Mouse (Mus musculus): ENCODE results near the gene Ppp1r36. TPM values are rescaled to one million over a fixed set of nuclear protein-coding genes. Genes with fewer than 3 reads are reported as not detected.

The Ppp1r36 gene
- total and polyA plus RNA-seq, 3 experiments = not detected

DNA sequence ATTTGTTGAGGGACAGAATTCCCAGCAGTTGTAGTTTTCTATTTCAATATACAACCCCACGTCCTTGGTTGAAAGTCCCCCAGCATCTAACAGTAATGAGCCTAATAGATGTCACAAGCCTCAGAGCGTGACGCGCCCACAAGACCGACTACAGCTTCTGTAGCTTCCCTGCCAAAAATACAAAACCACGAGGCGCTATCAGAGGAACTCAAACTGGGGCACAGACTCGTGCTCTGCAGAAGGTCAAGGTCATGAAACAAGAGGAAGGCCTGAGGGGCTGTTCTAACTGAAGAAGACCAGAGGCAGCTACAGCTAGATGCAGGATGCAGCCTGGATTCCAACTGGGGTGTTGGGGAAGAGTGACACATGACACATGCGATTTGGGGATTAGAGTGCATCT is 69.6 kb downstream of the Ppp1r36 start:
- in situ Hi-C loops (cut with MboI; ENCODE audit: low pct_ligation_motif_present, low pct_unique_long_range_greater_than_20kb, low sequenced_read_pairs) = loop anchor here (25.0 kb wide), 1 partner anchor 225 kb away; the partner anchor contains the start of gene Sptb
- H3K36me3 ChIP-seq (replicated peaks in 1 of 2; ENCODE audit: control insufficient read depth in 1 of 2, insufficient read depth in 1 of 2, low read length in 1 of 2) = peaks cover 0 to 2% of the 10 kb centered on the region in 2 experiments
- DNase-seq (ENCODE audit: extremely low read depth) = peak; percentile 12
- H3K4me2 ChIP-seq (ENCODE audit: insufficient read depth, low read depth, poor library complexity, severe bottlenecking) = no peak overlapping the region
- TF ChIP-seq ZMIZ1 (IDR thresholded peaks at IDR 0.05; ENCODE audit: low read depth, low read length) = no peak
- no peak for TF ChIP-seq MEF2A (IDR thresholded peaks at IDR 0.05; ENCODE audit: borderline replicate concordance, low read depth, low read length)
- no peak for TF ChIP-seq CTCF (conservative IDR thresholded peaks at IDR 0.05 in 1 of 2, IDR thresholded peaks at IDR 0.05 in 1 of 2; ENCODE audit: low read depth in 2 of 2, low read length in 2 of 2)
- no peak for TF ChIP-seq UBTF (IDR thresholded peaks at IDR 0.05; ENCODE audit: low read depth, low read length)
- no peak for TF ChIP-seq JUN (IDR thresholded peaks at IDR 0.05; ENCODE audit: insufficient read depth, low read depth, low read length)
- TF ChIP-seq ZKSCAN1 (IDR thresholded peaks at IDR 0.05; ENCODE audit: borderline replicate concordance, low read depth, low read length) = no peak
- no peak for TF ChIP-seq JUND (conservative IDR thresholded peaks at IDR 0.05; ENCODE audit: low read depth, low read length)
- TF ChIP-seq TBP (conservative IDR thresholded peaks at IDR 0.05; ENCODE audit: low read depth, low read length) = no peak
- no peak for TF ChIP-seq RAD21 (IDR thresholded peaks at IDR 0.05; ENCODE audit: low read depth, low read length)
- TF ChIP-seq POLR2A (IDR thresholded peaks at IDR 0.05; ENCODE audit: low read depth, low read length) = no peak
- no peak for TF ChIP-seq MYC (IDR thresholded peaks at IDR 0.05; ENCODE audit: low read depth, low read length)
- no peak for TF ChIP-seq ZC3H11A (IDR thresholded peaks at IDR 0.05; ENCODE audit: low read depth, low read length)
- no peak for TF ChIP-seq HCFC1 (IDR thresholded peaks at IDR 0.05; ENCODE audit: low read depth, low read length)
- TF ChIP-seq E2F4 (IDR thresholded peaks at IDR 0.05; ENCODE audit: insufficient replicate concordance, low read depth, low read length) = no peak
- TF ChIP-seq USF2 (conservative IDR thresholded peaks at IDR 0.05; ENCODE audit: low read depth, low read length) = no peak
- TF ChIP-seq MXI1 (IDR thresholded peaks at IDR 0.05; ENCODE audit: low read depth, low read length) = no peak
- TF ChIP-seq PAX5 (IDR thresholded peaks at IDR 0.05; ENCODE audit: low read length) = no peak
- H3K9me3 ChIP-seq (replicated peaks; ENCODE audit: low read length) = peaks cover 7% of the 10 kb centered on the region
- H3K9ac ChIP-seq (ENCODE audit: insufficient read depth, low read depth) = no peak overlapping the region
- H3K79me2 ChIP-seq (replicated peaks; ENCODE audit: control insufficient read depth, extremely low read depth, insufficient read depth, poor library complexity, severe bottlenecking) = no peaks in the 10 kb centered on the region
- H3K4me1 ChIP-seq (ENCODE audit: control insufficient read depth in 1 of 2, insufficient read depth in 2 of 2) = peaks cover 7 to 9% of the 10 kb centered on the region in 2 experiments
- dilution Hi-C loops (cut with MboI; ENCODE audit: extremely low pct_ligation_motif_present, extremely low pct_unique_long_range_greater_than_20kb, low sequenced_read_pairs) = no loop called here
- H3K27ac ChIP-seq (ENCODE audit: insufficient read depth, low read depth) = no peak overlapping the region
- no peak overlapping the region for H3K4me3 ChIP-seq (replicated peaks in 1 of 3; ENCODE audit: low read depth in 2 of 3, low read length in 2 of 3, poor library complexity in 1 of 3)
- no peaks in the 10 kb centered on the region for H3K27me3 ChIP-seq (replicated peaks)

Other genes with a start within 250 kb of the Ppp1r36 start
- 0.04 TPM in 2 replicates for gene Esr2, start 240.3 kb upstream of the Ppp1r36 start, total RNA-seq (2012; rRNA removed)
- gene Esr2, start 240.3 kb upstream of the Ppp1r36 start, total RNA-seq (2014; rRNA removed) = not detected in 2 replicates
- not detected in 2 replicates for gene Esr2, start 240.3 kb upstream of the Ppp1r36 start, polyA plus RNA-seq (2012; ENCODE audit: insufficient read length, low read depth)
- gene Tex21, start 170.8 kb upstream of the Ppp1r36 start, total RNA-seq (2012; rRNA removed) = 0.25 and 0.42 TPM in 2 replicates
- gene Tex21, start 170.8 kb upstream of the Ppp1r36 start, total RNA-seq (2014; rRNA removed) = 0.11 TPM in 1 of 2 replicates, not detected in the other
- 0.15 and 0.29 TPM in 2 replicates for gene Tex21, start 170.8 kb upstream of the Ppp1r36 start, polyA plus RNA-seq (2012; ENCODE audit: insufficient read length, low read depth)
- 110 and 144 TPM in 2 replicates for gene Mthfd1, start 162.2 kb upstream of the Ppp1r36 start, total RNA-seq (2012; rRNA removed)
- gene Mthfd1, start 162.2 kb upstream of the Ppp1r36 start, total RNA-seq (2014; rRNA removed) = 112 and 126 TPM in 2 replicates
- 133 and 140 TPM in 2 replicates for gene Mthfd1, start 162.2 kb upstream of the Ppp1r36 start, polyA plus RNA-seq (2012; ENCODE audit: insufficient read length, low read depth)
- 0.38 and 0.67 TPM in 2 replicates for gene Akap5, start 92.6 kb upstream of the Ppp1r36 start, total RNA-seq (2012; rRNA removed)
- 0.27 and 0.32 TPM in 2 replicates for gene Akap5, start 92.6 kb upstream of the Ppp1r36 start, total RNA-seq (2014; rRNA removed)
- gene Akap5, start 92.6 kb upstream of the Ppp1r36 start, polyA plus RNA-seq (2012; ENCODE audit: insufficient read length, low read depth) = 0.76 and 0.89 TPM in 2 replicates
- 7.3 TPM in 2 replicates for gene Zbtb25, start 47.9 kb upstream of the Ppp1r36 start, total RNA-seq (2012; rRNA removed)
- gene Zbtb25, start 47.9 kb upstream of the Ppp1r36 start, total RNA-seq (2014; rRNA removed) = 6.6 and 7.2 TPM in 2 replicates
- 8.5 and 18.7 TPM in 2 replicates for gene Zbtb25, start 47.9 kb upstream of the Ppp1r36 start, polyA plus RNA-seq (2012; ENCODE audit: insufficient read length, low read depth)
- gene Zbtb1, start 47.3 kb upstream of the Ppp1r36 start, total RNA-seq (2012; rRNA removed) = 6.4 and 7.5 TPM in 2 replicates
- gene Zbtb1, start 47.3 kb upstream of the Ppp1r36 start, total RNA-seq (2014; rRNA removed) = 22.0 and 24.9 TPM in 2 replicates
- 16.0 and 17.1 TPM in 2 replicates for gene Zbtb1, start 47.3 kb upstream of the Ppp1r36 start, polyA plus RNA-seq (2012; ENCODE audit: insufficient read length, low read depth)
- gene Hspa2, start 13.4 kb upstream of the Ppp1r36 start, total RNA-seq (2012; rRNA removed) = 4.7 and 5.3 TPM in 2 replicates
- gene Hspa2, start 13.4 kb upstream of the Ppp1r36 start, total RNA-seq (2014; rRNA removed) = 3.4 and 3.6 TPM in 2 replicates
- 3.4 and 3.8 TPM in 2 replicates for gene Hspa2, start 13.4 kb upstream of the Ppp1r36 start, polyA plus RNA-seq (2012; ENCODE audit: insufficient read length, low read depth)
- 4.1 and 6.1 TPM in 2 replicates for gene Plekhg3, start 113.4 kb downstream of the Ppp1r36 start, total RNA-seq (2012; rRNA removed)
- 0.04 and 0.16 TPM in 2 replicates for gene Plekhg3, start 113.4 kb downstream of the Ppp1r36 start, total RNA-seq (2014; rRNA removed)
- gene Plekhg3, start 113.4 kb downstream of the Ppp1r36 start, polyA plus RNA-seq (2012; ENCODE audit: insufficient read length, low read depth) = 0.27 and 0.37 TPM in 2 replicates

All from CH12.LX (cell line).